Mouse (Mus musculus) heart, embryonic 11.5 days (tissue): Measurements from ENCODE around the gene Camp. TPM values are rescaled to one million over a fixed set of nuclear protein-coding genes. Genes with fewer than 3 reads are reported as not detected.
A peak's percentile ranks its signal among the peaks of the same experiment; 100 is the strongest.

Experiments used
- microRNA-seq: library from miRNA; unstranded; fragments of <30 nt; microRNA quantifications from one replicate; pipeline ENCODE4, GENCODE M21; 2016; ENCODE audit warnings: borderline number of aligned reads
- polyA plus RNA-seq: library from polyadenylated mRNA; unstranded; fragments of >200 nt; fragmentation: Nextera tagmentation; extraction: Ambion mirVana; gene quantifications from 2 replicates; pipeline ENCODE4 v1.2.1, GENCODE M21; 2014

Camp gene
- polyA plus RNA-seq, 1 experiment from 2014 or later: 1.1 TPM

Small RNAs within 50 kb of the gene (microRNA-seq; reads per million reads assigned to microRNA genes)
- gene Mir7089: 1.5 reads per million, percentile 19 among the genes with 10 or more reads in this experiment

Other genes with a start within 250 kb of the Camp start
- not detected in 2 replicates for gene Fbxw24, start 223.6 kb downstream of the Camp start, polyA plus RNA-seq
- gene Fbxw25, start 185.0 kb downstream of the Camp start, polyA plus RNA-seq: not detected in 2 replicates
- gene Fbxw18, start 146.9 kb downstream of the Camp start, polyA plus RNA-seq: not detected in 2 replicates
- not detected in 2 replicates for gene Fbxw26, start 103.5 kb downstream of the Camp start, polyA plus RNA-seq
- gene Fbxw27, start 58.9 kb downstream of the Camp start, polyA plus RNA-seq: not detected in 2 replicates
- 0.27 TPM in 1 of 2 replicates, not detected in the other for gene Spink8, start 37.3 kb downstream of the Camp start, polyA plus RNA-seq
- gene Nme6, start 16.9 kb downstream of the Camp start, polyA plus RNA-seq: 77.3 and 84.9 TPM in 2 replicates
- 22.0 and 23.7 TPM in 2 replicates for gene Cdc25a, start 26.0 kb upstream of the Camp start, polyA plus RNA-seq
- gene Map4, start 81.8 kb upstream of the Camp start, polyA plus RNA-seq: 64.9 and 93.6 TPM in 2 replicates